Mouse (Mus musculus) kidney, embryonic 16.5 days (tissue): ENCODE data around the gene Cep89. TPM values are rescaled to one million over a fixed set of nuclear protein-coding genes. Genes with fewer than 3 reads are reported as not detected.
A peak's percentile ranks its signal among the peaks of the same experiment; 100 is the strongest.

Experiments
- ATAC-seq: fragments of 200-750 bp; cut with Nextera tagmentation; 2 replicates; pipeline ENCODE4 v1.8.0; 2017; ENCODE audit warnings: moderate TSS enrichment; ENCODE audit not compliant: low FRiP score, low TSS enrichment
- H3K27ac ChIP-seq: fragments of 300-500 bp; sonication (generic); 2 replicates; pipeline ENCODE4 v1.5.1; 2014; ENCODE audit warnings: low read length
- H3K27me3 ChIP-seq: fragments of 300-500 bp; sonication (generic); 2 replicates; pipeline ENCODE4 v1.6.1; 2014; ENCODE audit warnings: low read length, control low read depth, mixed read lengths; ENCODE audit not compliant: insufficient read depth
- H3K36me3 ChIP-seq: fragments of 300-500 bp; sonication (generic); 2 replicates; pipeline ENCODE4 v1.6.1; 2014; ENCODE audit warnings: low read length, control low read depth, mixed read lengths; ENCODE audit not compliant: insufficient read depth
- H3K4me1 ChIP-seq: fragments of 300-500 bp; sonication (generic); 2 replicates; pipeline ENCODE4 v1.6.1; 2014; ENCODE audit warnings: low read length, control low read depth, mixed read lengths; ENCODE audit not compliant: insufficient read depth
- H3K4me2 ChIP-seq: fragments of 300-500 bp; sonication (generic); replicated peaks from 2 replicates; pipeline ENCODE4 v1.6.1; 2014; ENCODE audit warnings: low read depth, low read length
- H3K4me3 ChIP-seq: fragments of 300-500 bp; sonication (generic); 2 replicates; pipeline ENCODE4 v1.5.1; 2014; ENCODE audit warnings: mild to moderate bottlenecking, low read length
- H3K9ac ChIP-seq: fragments of 300-500 bp; sonication (generic); replicated peaks from 2 replicates; pipeline ENCODE4 v1.6.1; 2014; ENCODE audit warnings: low read length
- H3K9me3 ChIP-seq: fragments of 300-500 bp; sonication (generic); 2 replicates; pipeline ENCODE4 v1.6.1; 2016; ENCODE audit warnings: low read length, control low read depth
- WGBS: fragments of 180-500 bp; shearing (Covaris S2); extraction: QIAGEN DNeasy Blood & Tissue Kit; methylation state at CpG from one replicate; pipeline ENCODE4 v1.1.7; 2014; 5-methylcytosine and 5-hydroxymethylcytosine counted together
- polyA plus RNA-seq: library from polyadenylated mRNA; unstranded; fragments of >200 nt; fragmentation: Nextera tagmentation; extraction: Ambion mirVana; gene quantifications from 2 replicates; pipeline ENCODE4 v1.2.1, GENCODE M21; 2015

Cep89 gene
- polyA plus RNA-seq, 1 experiment from 2014 or later, result 63.7 TPM

DNA sequence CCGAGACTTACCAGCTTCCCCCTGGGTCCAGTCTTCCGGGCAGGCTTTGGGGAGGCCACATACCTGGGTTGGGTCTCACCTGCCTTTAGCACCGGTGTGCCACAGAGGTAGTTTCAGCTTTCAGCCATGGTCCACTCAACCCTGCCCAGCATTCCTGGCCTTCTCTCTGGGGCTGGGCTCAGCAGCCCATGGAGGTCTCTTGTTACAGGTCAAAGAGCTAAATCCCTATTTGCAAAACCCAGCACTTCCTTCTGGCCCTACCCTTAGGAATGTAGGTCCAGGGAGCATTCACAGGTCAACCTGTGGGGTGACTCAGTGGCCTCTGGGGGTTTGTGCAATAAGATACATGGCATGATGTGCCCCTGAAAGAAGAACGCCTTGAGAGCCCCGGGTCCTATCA is 34.0 kb upstream of the Cep89 start:
- Histone ChIP-seq H3K27ac (peak overlapping the region; percentile 89), H3K9me3 (no peaks in the 10 kb centered on the region), H3K4me3 (no peak overlapping the region), H3K4me1 (peaks cover 41% of the 10 kb centered on the region), H3K36me3 (peaks cover 5% of the 10 kb centered on the region), H3K4me2 (no peak overlapping the region), H3K9ac (no peak overlapping the region), H3K27me3 (no peaks in the 10 kb centered on the region)
- peak; percentile 85 for ATAC-seq
- 33% methylated on average over 5 of the region's 5 CpGs for WGBS

DNA sequence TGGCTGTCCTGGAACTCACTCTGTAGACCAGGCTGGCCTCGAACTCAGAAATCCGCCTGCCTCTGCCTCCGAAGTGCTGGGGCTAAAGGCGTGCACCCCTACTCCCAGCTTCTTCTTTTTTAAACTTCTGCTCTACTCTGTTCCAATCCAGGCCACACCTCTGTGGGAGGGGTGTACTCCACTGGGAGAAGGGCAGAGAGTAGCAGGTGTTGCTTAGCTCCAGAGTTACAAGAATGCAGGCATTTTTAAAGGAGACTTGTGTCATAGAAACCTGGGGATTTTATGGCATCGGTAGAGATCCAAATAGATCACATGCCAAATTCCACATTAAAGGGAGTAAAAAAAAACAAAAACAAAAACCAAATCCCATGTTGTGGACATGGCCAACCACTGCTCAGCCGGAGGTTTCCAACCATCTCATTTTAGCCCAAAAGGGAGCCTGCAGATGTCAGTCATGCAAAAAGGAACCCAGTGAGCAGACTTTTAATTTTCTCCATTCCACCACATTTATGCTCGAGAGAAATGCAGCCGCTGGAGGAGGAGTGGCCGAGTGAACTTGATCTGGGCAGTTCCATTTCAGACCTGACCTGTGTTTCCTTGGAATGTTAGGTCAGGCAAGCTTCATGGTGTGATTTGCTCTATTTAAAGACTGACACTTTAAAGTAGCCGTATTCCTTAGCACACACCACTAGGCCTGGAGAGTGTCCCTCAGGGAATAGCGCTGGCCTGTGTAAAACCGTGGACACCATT is 31.5 kb upstream of the Cep89 start:
- Histone ChIP-seq H3K27ac (peak overlapping the region; percentile 90), H3K36me3 (peaks cover 5% of the 10 kb centered on the region), H3K9me3 (0 out of 2 replicates have a peak, but pooled peaks cover 3% of the 10 kb centered on the region), H3K4me2 (peak overlapping the region; percentile 8; the same call in 1 of the 2 replicates), H3K27me3 (no peaks in the 10 kb centered on the region), H3K4me3 (no peak overlapping the region; the same call in 1 of the 2 replicates), H3K9ac (no peak overlapping the region), H3K4me1 (peaks cover 37% of the 10 kb centered on the region)
- 32% methylated on average over 12 of the region's 12 CpGs for WGBS
- ATAC-seq, result peak; percentile 64

DNA sequence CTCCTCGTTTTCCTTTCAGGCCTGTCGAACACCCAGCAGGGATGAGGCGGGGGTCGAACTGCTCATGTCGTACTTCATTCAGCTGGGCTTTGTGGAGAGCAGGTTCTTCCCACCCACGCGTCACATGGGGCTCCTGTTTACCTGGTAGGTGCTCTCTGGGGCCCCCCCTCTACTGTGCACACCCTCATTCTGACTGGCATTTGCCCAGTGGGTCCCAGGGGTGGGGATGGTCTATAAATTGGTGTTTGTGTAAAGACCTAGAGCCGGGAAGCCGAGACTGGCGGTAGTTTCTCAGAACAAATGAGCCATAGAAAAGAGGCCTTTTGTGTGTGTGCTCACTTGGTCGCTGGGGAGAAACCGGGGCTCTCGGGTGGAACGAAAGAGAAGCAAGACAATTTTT is 25.7 kb upstream of the Cep89 start:
- Histone ChIP-seq H3K9me3 (0 out of 2 replicates have a peak, but pooled peaks cover 3% of the 10 kb centered on the region), H3K4me1 (peaks cover 22% of the 10 kb centered on the region), H3K27ac (peak overlapping the region; percentile 85), H3K4me3 (no peak overlapping the region), H3K9ac (peak overlapping the region; percentile 39; the same call in 1 of the 2 replicates), H3K36me3 (peaks cover 5% of the 10 kb centered on the region), H3K4me2 (no peak overlapping the region), H3K27me3 (no peaks in the 10 kb centered on the region)
- 41% methylated on average over 14 of the region's 14 CpGs for WGBS
- peak; percentile 58 for ATAC-seq

DNA sequence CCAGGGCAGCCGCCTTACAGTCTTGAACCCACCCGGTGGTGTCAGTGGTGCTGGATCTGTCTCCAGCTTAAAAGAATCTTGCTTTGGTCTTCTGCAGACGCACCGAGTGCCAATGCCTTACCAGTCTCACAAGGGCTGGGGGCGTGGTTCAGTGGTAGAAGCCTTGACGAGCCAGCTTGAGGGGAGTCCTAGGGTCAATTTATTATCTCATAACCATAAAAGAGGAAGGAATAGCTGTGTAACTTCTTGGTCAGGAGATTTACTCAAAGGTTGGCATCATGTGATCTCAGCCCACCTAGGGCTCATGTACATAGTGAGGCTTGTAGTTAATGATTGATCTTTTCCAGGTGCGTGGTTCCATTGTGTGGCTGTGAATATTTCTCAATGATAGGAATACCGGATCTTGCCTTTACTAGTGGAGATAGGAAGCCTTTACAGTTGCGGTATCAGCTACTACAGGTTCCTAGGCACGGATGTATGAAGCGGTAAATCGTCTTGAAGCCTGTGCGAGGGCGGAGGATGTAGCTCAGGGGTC is 24.3 kb upstream of the Cep89 start:
- no peaks in the 10 kb centered on the region for H3K27me3 ChIP-seq
- H3K27ac ChIP-seq, result peak overlapping the region; percentile 82
- no peak overlapping the region for H3K9ac ChIP-seq
- no peaks in the 10 kb centered on the region; the same call in 1 of the 2 replicates for H3K36me3 ChIP-seq
- H3K4me2 ChIP-seq, result no peak overlapping the region
- H3K4me1 ChIP-seq, result peaks cover 22% of the 10 kb centered on the region
- peak; percentile 37 for ATAC-seq
- 0 out of 2 replicates have a peak, but pooled peaks cover 3% of the 10 kb centered on the region for H3K9me3 ChIP-seq
- WGBS, result 73% methylated on average over 14 of the region's 14 CpGs
- H3K4me3 ChIP-seq, result no peak overlapping the region

DNA sequence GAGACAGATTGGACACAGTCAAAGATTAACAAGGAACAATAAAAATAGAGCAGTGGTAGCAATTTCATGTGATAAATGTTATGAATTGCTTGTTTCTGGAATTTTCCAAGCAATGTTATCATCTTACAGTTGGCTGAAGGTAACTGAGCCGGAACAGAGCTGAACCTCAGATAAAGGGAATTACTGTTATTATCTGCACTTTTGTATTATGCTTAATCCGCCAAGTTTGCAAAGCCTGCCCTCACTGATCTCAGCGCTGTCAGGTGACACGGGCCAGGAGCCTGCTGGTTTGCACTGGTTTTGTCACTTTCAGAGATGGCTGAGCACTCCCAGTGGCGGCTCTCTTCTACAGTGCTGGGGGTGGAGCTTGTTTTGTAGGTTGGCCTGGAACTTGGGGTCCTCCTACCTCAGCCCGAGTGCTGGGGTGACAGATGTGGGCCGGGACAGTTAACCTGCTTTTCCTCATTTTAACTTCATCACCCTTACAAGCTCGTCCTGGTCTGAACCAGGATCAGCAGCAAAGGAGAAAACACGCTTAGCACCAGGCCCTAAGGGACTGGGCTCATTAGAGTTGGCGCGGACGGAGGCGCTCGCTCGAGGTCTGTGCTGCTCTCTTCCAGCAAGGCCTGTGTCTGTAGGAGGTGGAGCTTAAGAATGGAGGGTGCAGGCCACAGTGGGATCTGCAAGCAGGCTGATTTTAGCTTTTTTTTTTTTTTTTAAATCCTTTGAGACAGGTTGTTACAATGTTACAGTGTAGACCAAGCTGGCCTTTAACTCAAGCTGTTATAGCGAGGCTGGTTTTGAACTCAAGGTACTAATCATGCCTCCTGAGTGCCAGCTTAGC is 23.5 kb upstream of the Cep89 start:
- H3K9ac ChIP-seq, result no peak overlapping the region
- H3K9me3 ChIP-seq, result 0 out of 2 replicates have a peak, but pooled peaks cover 3% of the 10 kb centered on the region
- H3K4me1 ChIP-seq, result peaks cover 22% of the 10 kb centered on the region
- no peaks in the 10 kb centered on the region for H3K27me3 ChIP-seq
- peak overlapping the region; percentile 82 for H3K27ac ChIP-seq
- WGBS, result 64% methylated on average over 16 of the region's 16 CpGs
- no peak overlapping the region for H3K4me2 ChIP-seq
- ATAC-seq, result peak; percentile 77
- no peak overlapping the region for H3K4me3 ChIP-seq
- no peaks in the 10 kb centered on the region; the same call in 1 of the 2 replicates for H3K36me3 ChIP-seq

DNA sequence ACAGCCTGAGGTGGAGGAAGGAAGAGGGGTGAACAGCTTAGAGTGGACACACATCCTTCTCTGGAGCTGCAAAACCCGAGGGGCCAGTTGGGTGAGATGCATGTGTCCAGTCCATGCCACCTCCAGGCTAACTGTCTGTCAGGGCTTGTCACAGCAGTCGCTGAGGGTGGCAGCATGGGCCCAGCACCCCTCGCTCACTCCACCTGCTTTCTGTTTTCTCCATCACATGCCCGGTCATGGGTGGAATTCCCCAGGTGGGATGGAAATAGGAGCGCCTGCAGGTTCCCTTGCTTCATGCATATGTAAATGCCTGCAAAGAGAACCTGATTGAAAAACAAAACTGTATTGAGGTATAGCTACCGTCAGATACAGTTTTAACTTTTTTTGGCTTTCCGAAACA is 22.6 kb upstream of the Cep89 start:
- 65% methylated on average over 7 of the region's 7 CpGs for WGBS
- Histone ChIP-seq H3K4me2 (no peak overlapping the region), H3K27ac (peak overlapping the region; percentile 82)

DNA sequence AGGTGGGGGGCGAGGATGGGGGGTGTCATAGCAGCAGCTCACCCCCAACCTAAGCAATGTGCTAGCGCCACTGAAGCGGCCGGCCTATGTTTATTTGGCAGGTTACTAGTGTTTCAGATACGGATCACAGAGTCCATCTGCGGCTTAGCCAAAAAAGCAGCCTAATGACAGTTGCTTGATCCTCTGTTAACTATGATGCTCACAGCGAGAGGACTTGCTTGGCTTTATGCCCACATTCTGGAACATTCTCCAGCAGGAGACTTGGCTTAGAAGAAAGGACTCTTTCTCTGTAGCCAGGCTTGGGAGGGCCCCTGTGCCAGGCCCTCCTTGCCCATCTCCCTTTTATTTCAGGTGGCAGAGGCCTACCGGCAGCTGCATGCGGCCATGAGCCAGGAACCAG is 20.2 kb upstream of the Cep89 start:
- 63% methylated on average over 9 of the region's 9 CpGs for WGBS
- no peak overlapping the region for H3K4me3 ChIP-seq
- H3K4me2 ChIP-seq, result no peak overlapping the region
- ATAC-seq, result no peak
- no peaks in the 10 kb centered on the region for H3K27me3 ChIP-seq
- H3K27ac ChIP-seq, result no peak overlapping the region
- H3K4me1 ChIP-seq, result peaks cover 14% of the 10 kb centered on the region
- H3K9me3 ChIP-seq, result no peaks in the 10 kb centered on the region
- H3K9ac ChIP-seq, result no peak overlapping the region
- no peaks in the 10 kb centered on the region; the same call in 1 of the 2 replicates for H3K36me3 ChIP-seq

More for the DNA sequence above, 22.6 kb upstream of the Cep89 start:
- no peak for ATAC-seq
- no peaks in the 10 kb centered on the region for H3K9me3 ChIP-seq
- H3K4me1 ChIP-seq, result peaks cover 22% of the 10 kb centered on the region
- H3K9ac ChIP-seq, result no peak overlapping the region
- H3K36me3 ChIP-seq, result no peaks in the 10 kb centered on the region; the same call in 1 of the 2 replicates
- no peaks in the 10 kb centered on the region for H3K27me3 ChIP-seq
- H3K4me3 ChIP-seq, result no peak overlapping the region

DNA sequence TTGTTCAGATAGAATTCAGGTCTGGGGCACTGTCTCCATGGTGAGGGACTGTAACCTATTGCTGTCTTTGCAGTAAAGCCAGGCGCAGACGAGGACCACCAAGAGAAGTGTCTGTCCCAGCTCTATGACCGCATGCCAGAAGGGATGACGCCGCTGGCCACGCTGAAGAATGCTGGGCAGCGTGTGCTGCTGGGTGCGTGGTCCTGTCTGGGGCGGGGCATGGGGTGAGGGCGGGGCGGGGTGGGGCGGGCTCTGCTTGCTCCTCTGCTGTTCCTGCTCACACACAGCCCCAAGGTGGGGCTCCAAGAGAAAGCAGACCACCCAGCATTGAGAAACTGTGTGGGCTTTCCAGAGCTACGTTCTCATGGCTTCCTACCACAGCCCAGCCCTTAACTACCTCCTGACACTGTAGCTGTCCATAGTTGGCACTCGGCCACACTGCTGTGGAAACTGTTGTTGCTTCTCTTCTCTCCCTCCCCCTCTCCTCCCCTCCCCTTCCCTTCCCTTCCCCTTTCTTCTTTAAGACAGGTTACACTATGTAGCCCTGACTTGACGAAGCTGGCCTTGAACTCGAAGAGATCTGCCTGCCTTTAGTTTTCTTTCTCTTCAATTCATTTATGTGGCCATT is 17.2 kb upstream of the Cep89 start:
- Histone ChIP-seq H3K27me3 (no peaks in the 10 kb centered on the region), H3K4me3 (no peak overlapping the region), H3K36me3 (no peaks in the 10 kb centered on the region; the same call in 1 of the 2 replicates), H3K4me1 (0 out of 2 replicates have a peak, but pooled peaks cover 7% of the 10 kb centered on the region), H3K27ac (no peak overlapping the region), H3K9me3 (no peaks in the 10 kb centered on the region), H3K9ac (no peak overlapping the region), H3K4me2 (no peak overlapping the region)
- ATAC-seq, result no peak
- 60% methylated on average over 16 of the region's 16 CpGs for WGBS

DNA sequence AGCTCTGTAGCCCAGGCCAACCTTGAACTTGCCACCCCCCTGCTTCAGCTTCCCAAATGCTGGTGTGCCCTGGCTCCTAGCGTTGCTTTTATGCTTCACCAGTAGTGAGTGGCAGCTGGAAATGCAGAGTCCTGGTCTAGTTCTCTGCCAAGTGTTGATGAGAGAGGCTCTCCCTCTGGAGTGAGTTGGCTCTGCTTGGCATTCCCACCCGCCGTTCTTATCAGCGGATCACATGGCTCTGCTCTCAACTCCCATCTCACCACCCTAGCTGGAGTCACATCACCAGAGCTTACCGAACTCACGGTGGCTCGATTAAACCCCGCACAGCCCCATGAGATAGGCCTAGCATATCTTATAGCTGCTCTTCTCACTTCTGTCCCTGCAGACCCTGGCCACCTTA is 16.5 kb upstream of the Cep89 start:
- Histone ChIP-seq H3K4me1 (0 out of 2 replicates have a peak, but pooled peaks cover 7% of the 10 kb centered on the region), H3K27ac (no peak overlapping the region), H3K4me3 (no peak overlapping the region), H3K9ac (no peak overlapping the region), H3K36me3 (peaks cover 3% of the 10 kb centered on the region), H3K4me2 (no peak overlapping the region), H3K9me3 (no peaks in the 10 kb centered on the region), H3K27me3 (no peaks in the 10 kb centered on the region)
- no peak for ATAC-seq
- 92% methylated on average over 8 of the region's 8 CpGs for WGBS
